Mouse (Mus musculus) kidney, adult 2 months (tissue): ENCODE data around the gene Prkch.

ENCODE experiments used
- CTCF ChIP-seq: fragments of 200-500 bp; conservative IDR thresholded peaks from 2 replicates; pipeline ENCODE4 v1.5.1; 2011; ENCODE audit warnings: low read depth, mild to moderate bottlenecking, control low read depth, low read length, moderate library complexity, mixed read lengths; ENCODE audit not compliant: insufficient read depth, insufficient read length
- POLR2A ChIP-seq: fragments of 200-500 bp; IDR thresholded peaks from one replicate; pipeline ENCODE4 v1.6.1; 2011; ENCODE audit warnings: low read depth, low read length, control low read depth

DNA sequence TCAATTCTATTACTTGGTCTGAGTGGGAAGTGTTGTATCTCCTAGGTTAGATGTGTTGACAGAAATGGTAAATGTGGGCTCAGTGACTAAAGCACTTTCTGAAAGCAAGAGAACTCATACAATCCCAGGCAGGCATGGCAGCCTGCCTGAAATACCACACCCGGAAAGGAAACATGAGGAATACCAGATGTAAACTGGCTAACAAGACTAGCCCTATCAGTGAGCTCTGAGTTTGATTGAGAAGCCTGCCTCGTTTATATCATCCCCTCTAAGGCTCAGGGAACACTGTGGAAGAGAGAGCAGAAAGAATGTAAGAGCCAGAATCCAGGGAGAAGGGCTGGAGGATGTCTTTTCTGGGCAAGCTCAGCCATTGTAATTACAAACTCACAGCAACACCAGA is 45.4 kb upstream of the Prkch start:
- TF ChIP-seq CTCF (no peak), POLR2A (no peak)
